Mouse (Mus musculus): Measurements from ENCODE around the gene Vamp9. TPM values are rescaled to one million over a fixed set of nuclear protein-coding genes. Genes with fewer than 3 reads are reported as not detected.

The Vamp9 gene
- total RNA-seq, 2 experiments from 2014 or later: not detected

- Histone ChIP-seq H3K27ac (no peak overlapping the region), H3K4me3 (no peak overlapping the region)
- DNase-seq: no peak
- intact Hi-C loops (cut with DNase I): no loop called here
- no peak for TF ChIP-seq CTCF (IDR thresholded peaks at IDR 0.05)
Observed at GRCm38 (mm10) chr5:99959236-99959936, 53.3 kb downstream of the Vamp9 start.

- H3K4me3 ChIP-seq: no peak overlapping the region
- DNase-seq: no peak
- TF ChIP-seq CTCF (IDR thresholded peaks at IDR 0.05): no peak
- intact Hi-C loops (cut with DNase I): no loop called here
- H3K27ac ChIP-seq: no peak overlapping the region
Observed at GRCm38 (mm10) chr5:99959960-99960359, 53.9 kb downstream of the Vamp9 start.

GRCm38 (mm10) chr5:99973941-99974340 lies 67.9 kb downstream of the Vamp9 start:
- TF ChIP-seq CTCF (IDR thresholded peaks at IDR 0.05): no peak
- no peak for DNase-seq
- Histone ChIP-seq H3K27ac (0 out of 2 replicates have a peak overlapping the region, but pooled peaks have one; percentile 31), H3K4me3 (peak overlapping the region; percentile 0; the same call in 1 of the 2 replicates)
- intact Hi-C loops (cut with DNase I): no loop called here

- intact Hi-C loops (cut with DNase I): no loop called here
- Histone ChIP-seq H3K27ac (no peak overlapping the region), H3K4me3 (peak overlapping the region; percentile 23; the same call in 1 of the 2 replicates)
- no peak for TF ChIP-seq CTCF (IDR thresholded peaks at IDR 0.05)
- no peak for DNase-seq
Observed at GRCm38 (mm10) chr5:99975061-99975460, 69.0 kb downstream of the Vamp9 start.

- DNase-seq: no peak
- TF ChIP-seq CTCF (IDR thresholded peaks at IDR 0.05): no peak
- peak overlapping the region; percentile 96 for H3K4me3 ChIP-seq
- no peak overlapping the region for H3K27ac ChIP-seq
- intact Hi-C loops (cut with DNase I): no loop called here
Observed at GRCm38 (mm10) chr5:99975776-99976175, 69.7 kb downstream of the Vamp9 start.

- TF ChIP-seq CTCF (IDR thresholded peaks at IDR 0.05): no peak
- peak overlapping the region; percentile 97; the same call in 1 of the 2 replicates for H3K27ac ChIP-seq
- intact Hi-C loops (cut with DNase I): no loop called here
- peak overlapping the region; percentile 96 for H3K4me3 ChIP-seq
- no peak for DNase-seq
Observed at GRCm38 (mm10) chr5:99976334-99976955, 70.4 kb downstream of the Vamp9 start.

GRCm38 (mm10) chr5:99977516-99978301 lies 71.7 kb downstream of the Vamp9 start:
- intact Hi-C loops (cut with DNase I): loop anchor here (1.0 kb wide), 1 partner anchor 61 kb away; no protein-coding TSS in a partner anchor
- DNase-seq: peak; percentile 87
- no peak for TF ChIP-seq CTCF (IDR thresholded peaks at IDR 0.05)
- H3K27ac ChIP-seq: peak overlapping the region; percentile 97
- H3K4me3 ChIP-seq: peak overlapping the region; percentile 96

- intact Hi-C loops (cut with DNase I): loop anchor here (1.0 kb wide), 1 partner anchor 59 kb away; no protein-coding TSS in a partner anchor
- Histone ChIP-seq H3K27ac (peak within 1 kb of the TSS; percentile 97), H3K4me3 (peak within 1 kb of the TSS; percentile 96)
- TF ChIP-seq CTCF (IDR thresholded peaks at IDR 0.05): 0 out of 2 replicates have a peak, but pooled peaks have one; percentile 0
- peak; percentile 97 for DNase-seq
Observed at GRCm38 (mm10) chr5:99978699-99979442, 72.8 kb downstream of the Vamp9 start, which contains the start of the genes Hnrnpd and 4930524J08Rik. TSS of gene Hnrnpd (minus strand) at chr5:99978938. TSS of gene 4930524J08Rik (plus strand) at chr5:99979061.

- H3K4me3 ChIP-seq: peak overlapping the region; percentile 13; the same call in 1 of the 2 replicates
- no peak for DNase-seq
- TF ChIP-seq CTCF (IDR thresholded peaks at IDR 0.05): no peak
- H3K27ac ChIP-seq: no peak overlapping the region
- intact Hi-C loops (cut with DNase I): no loop called here
Observed at GRCm38 (mm10) chr5:99983452-99984061, 77.5 kb downstream of the Vamp9 start.

- no peak for DNase-seq
- no peak for TF ChIP-seq CTCF (IDR thresholded peaks at IDR 0.05)
- Histone ChIP-seq H3K27ac (no peak overlapping the region), H3K4me3 (no peak overlapping the region)
- intact Hi-C loops (cut with DNase I): no loop called here
Observed at GRCm38 (mm10) chr5:99994166-99994565, 88.1 kb downstream of the Vamp9 start.

GRCm38 (mm10) chr5:99994680-99995079 lies 88.6 kb downstream of the Vamp9 start:
- Histone ChIP-seq H3K4me3 (no peak overlapping the region), H3K27ac (no peak overlapping the region)
- intact Hi-C loops (cut with DNase I): no loop called here
- no peak for TF ChIP-seq CTCF (IDR thresholded peaks at IDR 0.05)
- DNase-seq: no peak

Data from gastrocnemius, adult 2 months (tissue).